Mouse (Mus musculus) ES-Bruce4 (cell line): ENCODE data around the gene Tln1. TPM values are rescaled to one million over a fixed set of nuclear protein-coding genes. Genes with fewer than 3 reads are reported as not detected.

Experiments
- H3K27ac ChIP-seq: 2 replicates; pipeline ENCODE4 v1.5.1; 2012; ENCODE audit warnings: low read length, inconsistent platforms; ENCODE audit not compliant: insufficient read depth
- H3K27me3 ChIP-seq: 2 replicates; pipeline ENCODE4 v1.6.1; 2012; ENCODE audit warnings: mild to moderate bottlenecking, low read length, inconsistent platforms; ENCODE audit not compliant: control insufficient read depth, poor library complexity, insufficient read depth, severe bottlenecking
- H3K36me3 ChIP-seq: 2 replicates; pipeline ENCODE4 v1.6.1; 2012; ENCODE audit warnings: inconsistent platforms, mild to moderate bottlenecking, low read length, moderate library complexity; ENCODE audit not compliant: control insufficient read depth, poor library complexity, insufficient read depth, severe bottlenecking
- H3K4me1 ChIP-seq: one replicate; pipeline ENCODE4 v1.8.1; 2011; ENCODE audit warnings: low read length; ENCODE audit not compliant: control insufficient read depth, insufficient read depth
- H3K4me3 ChIP-seq: 2 replicates; pipeline ENCODE4 v1.5.1; 2011; ENCODE audit warnings: low read depth, mild to moderate bottlenecking, low read length
- H3K9ac ChIP-seq: 2 replicates; pipeline ENCODE4 v1.6.1; 2012; ENCODE audit warnings: low read depth, mild to moderate bottlenecking, inconsistent platforms; ENCODE audit not compliant: poor library complexity, severe bottlenecking
- H3K9me3 ChIP-seq: replicated peaks from 2 replicates; pipeline ENCODE4 v1.6.1; 2012; ENCODE audit warnings: mild to moderate bottlenecking, low read length, inconsistent platforms; ENCODE audit not compliant: control insufficient read depth, poor library complexity, insufficient read depth, severe bottlenecking
- CTCF ChIP-seq: IDR thresholded peaks from one replicate; pipeline ENCODE4 v1.8.1; 2011; ENCODE audit warnings: low read depth, low read length
- EP300 ChIP-seq: IDR thresholded peaks from 2 replicates; pipeline ENCODE4 v1.6.1; 2011; ENCODE audit warnings: low read depth, low read length; ENCODE audit not compliant: insufficient read depth
- POLR2A ChIP-seq: IDR thresholded peaks from one replicate; pipeline ENCODE4 v1.8.1; 2011; ENCODE audit warnings: low read length; ENCODE audit not compliant: insufficient read depth
- polyA plus RNA-seq: library from polyadenylated mRNA; stranded (reverse); fragments of >200 nt; gene quantifications from 2 replicates; pipeline ENCODE4 v1.2.4, GENCODE M21; 2011; ENCODE audit warnings: low read depth; ENCODE audit not compliant: missing spikeins, insufficient read depth, insufficient read length

Gene Tln1
- polyA plus RNA-seq, 1 experiment = 92.5 TPM

GRCm38 (mm10) chr4:43546375-43547047, 16.0 kb downstream of the Tln1 start:
- no peaks in the 10 kb centered on the region for H3K27me3 ChIP-seq
- H3K4me3 ChIP-seq = no peak overlapping the region
- no peak overlapping the region for H3K9ac ChIP-seq
- H3K4me1 ChIP-seq = no peaks in the 10 kb centered on the region
- peaks cover 25% of the 10 kb centered on the region for H3K9me3 ChIP-seq
- no peak overlapping the region for H3K27ac ChIP-seq
- H3K36me3 ChIP-seq = peaks cover 70% of the 10 kb centered on the region
- TF ChIP-seq POLR2A = no peak
- no peak for TF ChIP-seq EP300
- TF ChIP-seq CTCF = no peak

GRCm38 (mm10) chr4:43542044-43542443, 20.4 kb downstream of the Tln1 start:
- H3K4me1 ChIP-seq = no peaks in the 10 kb centered on the region
- peaks cover 43% of the 10 kb centered on the region for H3K9me3 ChIP-seq
- H3K9ac ChIP-seq = no peak overlapping the region
- H3K36me3 ChIP-seq = peaks cover 83% of the 10 kb centered on the region
- no peak overlapping the region for H3K4me3 ChIP-seq
- TF ChIP-seq CTCF = no peak
- no peak for TF ChIP-seq POLR2A
- no peak for TF ChIP-seq EP300
- no peak overlapping the region for H3K27ac ChIP-seq
- H3K27me3 ChIP-seq = no peaks in the 10 kb centered on the region

DNA sequence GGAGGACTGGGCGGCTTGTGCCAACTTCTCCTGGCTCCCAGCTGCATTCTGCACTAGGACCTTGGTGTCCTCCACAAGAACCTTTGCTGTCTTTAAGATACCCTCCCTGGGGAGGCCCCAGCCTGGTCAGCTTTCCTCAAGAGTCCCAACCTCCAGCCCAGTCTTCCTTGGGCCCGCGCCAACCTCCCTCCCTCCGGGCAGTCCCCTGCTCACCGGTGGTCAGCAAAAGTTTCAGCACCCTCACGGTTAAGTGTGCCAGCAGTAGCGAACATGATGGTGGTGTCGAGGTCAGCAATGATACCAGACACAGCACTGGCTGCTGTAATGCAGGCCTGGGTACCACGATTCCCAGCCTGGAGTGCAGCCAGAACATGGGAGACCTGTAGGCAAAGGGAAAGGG, 26.5 kb downstream of the Tln1 start:
- H3K9ac ChIP-seq = no peak overlapping the region
- no peak overlapping the region for H3K4me3 ChIP-seq
- no peaks in the 10 kb centered on the region for H3K27me3 ChIP-seq
- TF ChIP-seq EP300 (no peak), POLR2A (no peak), CTCF (no peak)
- peaks cover 64% of the 10 kb centered on the region for H3K36me3 ChIP-seq
- H3K9me3 ChIP-seq = peaks cover 14% of the 10 kb centered on the region
- no peak overlapping the region for H3K27ac ChIP-seq
- H3K4me1 ChIP-seq = peaks cover 3% of the 10 kb centered on the region

GRCm38 (mm10) chr4:43535628-43536027, 26.9 kb downstream of the Tln1 start:
- Histone ChIP-seq H3K27ac (no peak overlapping the region), H3K9me3 (peaks cover 10% of the 10 kb centered on the region), H3K4me3 (no peak overlapping the region), H3K4me1 (peaks cover 3% of the 10 kb centered on the region), H3K36me3 (peaks cover 64% of the 10 kb centered on the region), H3K27me3 (no peaks in the 10 kb centered on the region), H3K9ac (no peak overlapping the region)
- TF ChIP-seq POLR2A = no peak
- TF ChIP-seq EP300 = no peak
- TF ChIP-seq CTCF = no peak

- no peaks in the 10 kb centered on the region for H3K27me3 ChIP-seq
- H3K27ac ChIP-seq = no peak overlapping the region
- H3K4me3 ChIP-seq = no peak overlapping the region
- H3K9ac ChIP-seq = no peak overlapping the region
- TF ChIP-seq EP300 = no peak
- no peak for TF ChIP-seq POLR2A
- no peak for TF ChIP-seq CTCF
- peaks cover 41% of the 10 kb centered on the region for H3K36me3 ChIP-seq
- H3K4me1 ChIP-seq = peaks cover 3% of the 10 kb centered on the region
- no peaks in the 10 kb centered on the region for H3K9me3 ChIP-seq
Observed at GRCm38 (mm10) chr4:43533270-43533669, 29.2 kb downstream of the Tln1 start.

DNA sequence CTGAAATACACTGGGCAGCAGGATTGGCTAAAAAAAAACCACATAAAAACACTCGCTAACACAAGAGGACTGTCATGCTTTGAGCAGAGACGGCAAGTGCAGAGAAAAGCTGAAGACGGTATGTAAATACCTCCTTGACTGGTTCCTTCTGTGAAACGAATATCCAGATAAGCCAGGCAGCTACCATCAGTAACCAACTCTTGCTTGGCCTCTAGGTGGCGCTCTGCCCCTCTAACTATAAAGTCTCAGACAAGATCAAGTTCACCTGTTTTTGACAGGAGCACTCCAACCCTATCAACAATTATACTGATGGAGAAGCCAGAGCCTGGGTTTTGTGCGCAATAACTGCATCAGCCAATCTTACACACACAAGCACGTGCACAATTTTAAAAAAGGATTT, 31.9 kb downstream of the Tln1 start:
- TF ChIP-seq POLR2A (no peak), CTCF (peak; percentile 67)
- Histone ChIP-seq H3K9me3 (no peaks in the 10 kb centered on the region), H3K4me1 (peaks cover 3% of the 10 kb centered on the region), H3K36me3 (peaks cover 24% of the 10 kb centered on the region), H3K27ac (no peak overlapping the region), H3K27me3 (no peaks in the 10 kb centered on the region), H3K4me3 (no peak overlapping the region), H3K9ac (no peak overlapping the region)
